Mouse (Mus musculus) thymus, adult 2 months (tissue): Measurements from ENCODE around the gene Ap3b1.

Experiments
- CTCF ChIP-seq: fragments of 200-500 bp; IDR thresholded peaks from 2 replicates; pipeline ENCODE4 v1.5.1; 2012; ENCODE audit warnings: mild to moderate bottlenecking, control low read depth, low read length, moderate library complexity, borderline replicate concordance; ENCODE audit not compliant: control insufficient read depth, poor library complexity, insufficient read depth; ENCODE audit errors: extremely low read depth
- POLR2A ChIP-seq: fragments of 200-500 bp; IDR thresholded peaks from 2 replicates; pipeline ENCODE4 v1.6.1; 2012; ENCODE audit warnings: mild to moderate bottlenecking, low read length, control low read depth, moderate library complexity; ENCODE audit not compliant: control insufficient read depth, poor library complexity, insufficient read depth; ENCODE audit errors: extremely low read depth

DNA sequence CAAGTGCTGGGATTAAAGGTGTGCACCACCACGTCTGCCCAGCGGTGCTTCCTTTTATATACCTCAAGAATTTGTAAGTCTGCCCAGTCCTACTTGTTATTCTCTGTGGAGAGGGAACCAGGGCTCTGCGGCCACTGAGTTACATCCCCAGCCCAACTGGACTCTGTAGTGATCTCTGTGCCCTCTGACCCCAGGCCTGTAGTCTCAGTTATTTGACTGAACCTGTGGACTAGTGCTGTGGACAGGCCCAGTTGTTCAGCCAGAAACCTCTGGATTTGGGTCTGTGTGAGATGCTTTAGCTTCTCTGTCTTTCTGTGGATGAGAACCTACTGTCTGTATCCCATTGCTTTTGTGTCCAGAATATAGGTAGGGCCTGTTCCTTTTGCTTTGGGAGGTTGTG lies 15.4 kb downstream of the Ap3b1 start:
- TF ChIP-seq CTCF (no peak), POLR2A (no peak)
